Mouse (Mus musculus) bone marrow, adult 2 months (tissue): Measurements from ENCODE around the gene Soat2. TPM values are rescaled to one million over a fixed set of nuclear protein-coding genes. Genes with fewer than 3 reads are reported as not detected.

Experiments used
- H3K27ac ChIP-seq: fragments of 200-500 bp; 2 replicates; pipeline ENCODE4 v1.5.1; 2012; ENCODE audit warnings: low read depth, mild to moderate bottlenecking, control low read depth, inconsistent platforms, low read length; ENCODE audit not compliant: control insufficient read depth, poor library complexity, insufficient read depth
- H3K4me1 ChIP-seq: fragments of 200-500 bp; 2 replicates; pipeline ENCODE4 v1.6.1; 2011; ENCODE audit warnings: low read length; ENCODE audit not compliant: control insufficient read depth, insufficient read depth
- H3K4me3 ChIP-seq: fragments of 200-500 bp; replicated peaks from 2 replicates; pipeline ENCODE3; 2011; ENCODE audit warnings: mild to moderate bottlenecking, low read depth, low read length, control low read depth; ENCODE audit not compliant: control insufficient read depth
- CTCF ChIP-seq: fragments of 200-500 bp; IDR thresholded peaks from 2 replicates; pipeline ENCODE4 v1.5.1; 2011; ENCODE audit warnings: low read length, control low read depth; ENCODE audit not compliant: control insufficient read depth, insufficient read depth
- POLR2A ChIP-seq: fragments of 200-500 bp; IDR thresholded peaks from 2 replicates; pipeline ENCODE4 v1.6.1; 2011; ENCODE audit warnings: low read depth, mild to moderate bottlenecking, control low read depth, low read length, borderline replicate concordance; ENCODE audit not compliant: control insufficient read depth
- WGBS: fragments of 180-500 bp; shearing (Covaris S2); methylation state at CpG from one replicate; pipeline ENCODE4 v1.1.7; 2018; 5-methylcytosine and 5-hydroxymethylcytosine counted together
- polyA plus RNA-seq: library from polyadenylated mRNA; stranded (reverse); fragments of >200 nt; gene quantifications from 2 replicates; pipeline ENCODE4 v1.2.4, GENCODE M21; 2011; ENCODE audit warnings: low replicate concordance; ENCODE audit not compliant: missing spikeins, insufficient read depth, insufficient read length

Gene Soat2
- polyA plus RNA-seq, 1 experiment: 2.7 TPM

DNA sequence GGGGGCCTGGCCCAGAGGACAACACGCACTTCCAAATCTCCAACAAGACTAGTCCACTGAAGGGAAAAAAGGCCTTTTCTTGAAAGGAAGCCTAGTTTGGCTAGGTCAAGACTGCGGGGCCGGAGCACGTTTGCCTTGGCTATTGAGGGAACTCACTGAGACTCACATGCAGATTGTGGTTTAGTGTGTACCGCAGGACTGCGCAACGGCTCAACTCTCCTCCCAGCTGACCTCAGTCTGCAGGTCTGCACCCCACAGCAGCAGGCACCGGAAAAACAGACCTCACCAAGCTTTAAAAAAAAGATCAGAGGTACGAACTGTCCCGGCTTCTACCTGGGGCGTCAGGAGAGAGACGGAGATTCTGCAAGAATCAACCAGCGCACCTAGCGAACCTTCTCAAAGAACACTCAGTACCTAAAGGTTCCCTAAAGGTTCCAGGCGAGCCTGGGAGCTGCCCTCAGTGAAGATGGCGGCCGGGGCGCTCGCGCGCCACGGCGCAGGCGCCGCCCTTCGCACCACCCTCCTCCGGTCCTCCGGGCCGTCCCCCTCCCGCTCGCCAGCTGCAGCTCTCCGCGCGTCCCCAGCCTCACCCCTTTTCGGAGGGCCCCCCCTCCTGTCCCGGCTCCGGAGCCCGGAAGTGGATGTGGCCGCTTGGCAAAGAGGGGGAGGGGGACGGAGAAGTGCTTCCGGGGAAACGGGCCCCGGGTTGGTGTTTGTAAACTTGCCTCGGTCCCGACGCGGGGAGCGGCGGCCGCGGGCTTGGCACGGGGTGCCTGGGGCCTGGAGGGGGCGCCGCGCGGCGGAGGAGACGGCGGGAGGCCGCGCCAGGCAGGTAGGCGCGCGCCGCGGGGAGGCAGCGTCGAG lies 52.9 kb downstream of the Soat2 start, which contains the start of gene Zfp740:
Gene Zfp740, plus strand, starts transcription at position 279 of the 864 bp plus-strand sequence.
- H3K4me3 ChIP-seq: peak within 1 kb of the TSS; percentile 75
- no peak for TF ChIP-seq CTCF
- peak; percentile 62 for TF ChIP-seq POLR2A
- WGBS: 1% methylated on average over 66 of the region's 68 CpGs

DNA sequence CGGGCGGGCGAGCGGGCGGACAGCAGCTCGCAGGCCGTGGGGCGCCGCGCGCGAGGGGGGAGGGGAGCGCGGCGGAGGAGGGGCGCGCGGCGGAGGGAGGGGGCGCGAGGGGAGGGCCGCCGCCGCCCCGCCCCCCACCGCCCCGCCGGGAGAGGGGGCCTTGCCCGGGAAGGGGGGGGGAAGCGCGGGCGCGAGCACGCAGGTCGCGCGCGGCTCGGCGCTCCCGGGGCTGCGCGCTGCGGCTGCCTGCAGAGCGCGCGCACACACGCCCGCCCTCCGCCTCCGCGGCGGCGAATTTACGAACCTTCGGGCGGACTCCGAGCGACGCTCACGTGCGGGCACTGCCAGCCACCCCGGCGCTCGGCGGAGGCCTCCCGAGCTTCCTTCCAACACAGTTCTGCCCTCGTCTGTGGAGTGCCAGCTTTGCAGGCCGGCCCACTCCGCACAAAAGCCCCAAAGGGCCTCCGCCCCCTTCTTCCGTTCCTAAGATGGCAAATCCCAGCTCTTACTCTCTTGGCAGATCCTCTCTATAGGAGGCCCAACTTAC lies 53.6 kb downstream of the Soat2 start:
- under 1% methylated on average over 45 of the region's 72 CpGs for WGBS
- peak overlapping the region; percentile 99 for H3K27ac ChIP-seq
- peak overlapping the region; percentile 75 for H3K4me3 ChIP-seq
- H3K4me1 ChIP-seq: peaks cover 3% of the 10 kb centered on the region; the same call in 1 of the 2 replicates
- TF ChIP-seq POLR2A: peak; percentile 45; the same call in 1 of the 2 replicates
- TF ChIP-seq CTCF: no peak

More for the DNA sequence above, 52.9 kb downstream of the Soat2 start, which contains the start of gene Zfp740:
- Histone ChIP-seq H3K4me1 (peaks cover 2% of the 10 kb centered on the region; the same call in 1 of the 2 replicates), H3K27ac (peak within 1 kb of the TSS; percentile 99)

DNA sequence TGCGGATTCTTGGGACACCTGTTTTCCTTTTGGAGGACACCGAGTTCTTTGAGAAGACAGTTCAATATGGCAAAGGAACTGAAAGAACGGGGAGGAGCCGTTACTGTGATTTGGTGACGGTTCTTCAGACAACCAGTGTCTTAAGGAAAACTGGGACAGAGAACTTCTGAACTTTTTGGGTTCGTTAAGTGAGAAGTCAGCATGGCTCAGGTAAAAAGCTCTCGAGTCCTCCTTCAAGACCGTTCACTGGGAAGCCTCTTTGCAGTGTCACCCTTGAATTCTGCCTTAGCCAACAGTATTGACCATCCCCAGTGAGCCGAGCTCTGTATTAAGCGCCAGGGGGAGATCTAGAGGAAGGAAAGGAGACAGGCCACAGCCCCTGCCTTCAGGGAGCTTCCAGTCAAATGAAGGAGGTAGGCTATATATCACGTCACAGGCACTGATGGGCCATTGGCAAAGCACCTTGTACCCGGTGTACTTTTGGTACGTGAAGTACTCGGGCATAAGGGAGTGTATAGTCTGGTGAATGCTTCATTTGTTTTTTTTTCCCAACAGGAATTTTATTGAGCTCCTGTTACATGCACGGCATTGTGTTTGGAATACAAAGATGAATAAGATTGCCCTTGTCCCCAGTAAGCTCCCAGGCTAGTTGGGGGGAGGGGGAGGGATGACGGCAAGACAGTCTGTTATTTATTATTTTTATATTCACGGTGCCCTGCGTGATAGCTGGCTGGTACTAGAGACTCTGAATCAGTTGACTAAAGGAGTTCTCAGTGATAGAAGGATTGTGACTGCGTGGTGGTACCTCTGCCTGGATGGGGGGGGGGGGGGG lies 54.6 kb downstream of the Soat2 start, which contains the start of gene Csad:
Gene Csad, minus strand, starts transcription at position 51 of the 832 bp plus-strand sequence.
- peak within 1 kb of the TSS; percentile 75 for H3K4me3 ChIP-seq
- WGBS: 81% methylated on average over 19 of the region's 19 CpGs
- H3K4me1 ChIP-seq: peaks cover 3% of the 10 kb centered on the region; the same call in 1 of the 2 replicates
- TF ChIP-seq CTCF (no peak), POLR2A (no peak)
- peak within 1 kb of the TSS; percentile 99 for H3K27ac ChIP-seq

DNA sequence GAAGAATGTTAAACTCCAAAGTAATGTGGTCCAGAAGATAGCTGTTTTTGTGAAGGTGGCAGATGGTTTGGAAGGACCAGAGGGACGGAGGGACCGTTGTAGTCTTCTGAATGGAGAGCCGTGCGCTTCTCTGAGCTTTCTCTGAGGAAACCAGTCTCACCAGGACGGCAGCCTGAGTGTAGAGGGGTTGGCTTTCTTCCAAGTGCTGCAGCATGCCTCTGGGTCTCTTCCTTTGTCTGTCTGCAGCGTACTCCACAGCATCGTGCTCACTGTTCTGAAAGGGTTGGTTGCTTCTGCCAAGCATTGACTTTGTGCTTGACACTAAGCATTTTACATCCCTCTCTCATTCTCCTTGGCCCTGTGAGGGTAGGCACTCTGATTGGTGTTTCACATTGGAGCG lies 55.5 kb downstream of the Soat2 start:
- 56% methylated on average over 8 of the region's 8 CpGs for WGBS
- peaks cover 3% of the 10 kb centered on the region; the same call in 1 of the 2 replicates for H3K4me1 ChIP-seq

DNA sequence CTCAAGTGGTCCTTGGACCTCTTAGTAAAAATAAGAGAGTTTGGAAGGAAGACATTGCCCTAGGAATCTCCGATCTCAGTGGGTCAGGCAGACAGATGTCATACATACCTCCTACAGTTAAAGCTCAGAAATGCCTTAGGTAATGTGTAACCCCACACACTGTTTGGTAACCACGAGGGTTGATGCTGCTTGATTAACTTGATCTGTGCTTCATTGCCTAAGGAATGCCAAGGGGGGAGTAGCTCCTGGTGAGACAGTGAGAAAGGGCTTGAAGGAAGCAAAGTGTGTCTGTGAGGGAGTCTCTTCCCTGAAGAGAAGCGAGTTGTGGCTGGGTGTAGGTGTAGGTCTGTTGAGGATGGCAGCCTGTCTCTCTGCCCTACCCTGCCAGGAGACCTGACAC lies 57.0 kb downstream of the Soat2 start:
- H3K4me3 ChIP-seq: no peak overlapping the region
- peaks cover 3% of the 10 kb centered on the region; the same call in 1 of the 2 replicates for H3K4me1 ChIP-seq
- H3K27ac ChIP-seq: peak overlapping the region; percentile 59; the same call in 1 of the 2 replicates
- TF ChIP-seq POLR2A (no peak), CTCF (no peak)
- WGBS: 61% methylated on average over 3 of the region's 3 CpGs

More for the DNA sequence above, 55.5 kb downstream of the Soat2 start:
- Histone ChIP-seq H3K27ac (no peak overlapping the region), H3K4me3 (no peak overlapping the region)
- no peak for TF ChIP-seq CTCF
- TF ChIP-seq POLR2A: no peak

DNA sequence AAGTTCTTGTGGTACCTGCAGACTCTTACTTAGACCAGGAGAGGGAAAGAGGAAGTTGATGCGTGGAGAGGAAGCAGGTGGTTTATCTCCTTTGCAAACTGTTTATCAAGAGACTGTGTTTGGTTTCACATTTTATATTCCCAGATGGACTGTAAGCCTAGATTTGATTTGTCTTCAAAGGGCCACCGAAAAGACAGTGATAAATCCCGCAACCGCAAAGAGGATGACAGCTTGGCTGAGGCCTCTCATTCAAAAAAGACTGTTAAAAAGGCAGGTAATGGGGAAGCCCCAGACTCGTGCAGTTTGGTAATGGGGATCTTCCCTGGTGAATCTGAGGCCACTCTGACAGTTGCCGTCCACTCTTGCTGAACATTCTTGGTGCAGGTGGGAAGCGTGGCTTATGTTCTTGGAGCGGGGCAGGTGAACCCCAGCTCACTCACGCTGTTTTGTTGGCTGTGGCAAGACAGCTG lies 57.8 kb downstream of the Soat2 start:
- peak overlapping the region; percentile 7 for H3K4me3 ChIP-seq
- peak overlapping the region; percentile 59; the same call in 1 of the 2 replicates for H3K27ac ChIP-seq
- H3K4me1 ChIP-seq: peaks cover 3% of the 10 kb centered on the region; the same call in 1 of the 2 replicates
- TF ChIP-seq CTCF (no peak), POLR2A (no peak)
- WGBS: 27% methylated on average over 9 of the region's 9 CpGs

DNA sequence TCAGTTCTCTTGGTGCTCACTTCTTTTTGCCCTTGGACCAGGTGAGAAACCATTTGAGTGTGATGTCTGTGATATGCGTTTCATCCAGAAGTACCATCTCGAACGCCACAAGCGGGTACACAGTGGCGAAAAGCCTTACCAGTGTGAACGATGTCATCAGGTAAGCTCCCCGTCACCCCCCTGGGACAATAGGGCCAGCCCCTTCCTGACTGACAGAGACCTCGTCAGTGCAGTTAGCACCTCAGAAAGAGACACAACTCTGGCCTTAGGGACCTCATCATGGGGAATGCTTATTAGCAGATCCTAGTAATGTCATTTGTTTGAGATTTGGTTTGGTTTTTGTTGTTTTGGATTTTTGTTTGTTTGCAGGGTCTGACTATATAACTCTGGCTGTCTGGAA lies 58.8 kb downstream of the Soat2 start:
- TF ChIP-seq POLR2A (no peak), CTCF (no peak)
- Histone ChIP-seq H3K4me1 (peaks cover 3% of the 10 kb centered on the region; the same call in 1 of the 2 replicates), H3K4me3 (no peak overlapping the region), H3K27ac (no peak overlapping the region)
- 94% methylated on average over 8 of the region's 8 CpGs for WGBS
